Mouse (Mus musculus): ENCODE data around the gene Ptpn12.

Ptpn12 gene

DNA sequence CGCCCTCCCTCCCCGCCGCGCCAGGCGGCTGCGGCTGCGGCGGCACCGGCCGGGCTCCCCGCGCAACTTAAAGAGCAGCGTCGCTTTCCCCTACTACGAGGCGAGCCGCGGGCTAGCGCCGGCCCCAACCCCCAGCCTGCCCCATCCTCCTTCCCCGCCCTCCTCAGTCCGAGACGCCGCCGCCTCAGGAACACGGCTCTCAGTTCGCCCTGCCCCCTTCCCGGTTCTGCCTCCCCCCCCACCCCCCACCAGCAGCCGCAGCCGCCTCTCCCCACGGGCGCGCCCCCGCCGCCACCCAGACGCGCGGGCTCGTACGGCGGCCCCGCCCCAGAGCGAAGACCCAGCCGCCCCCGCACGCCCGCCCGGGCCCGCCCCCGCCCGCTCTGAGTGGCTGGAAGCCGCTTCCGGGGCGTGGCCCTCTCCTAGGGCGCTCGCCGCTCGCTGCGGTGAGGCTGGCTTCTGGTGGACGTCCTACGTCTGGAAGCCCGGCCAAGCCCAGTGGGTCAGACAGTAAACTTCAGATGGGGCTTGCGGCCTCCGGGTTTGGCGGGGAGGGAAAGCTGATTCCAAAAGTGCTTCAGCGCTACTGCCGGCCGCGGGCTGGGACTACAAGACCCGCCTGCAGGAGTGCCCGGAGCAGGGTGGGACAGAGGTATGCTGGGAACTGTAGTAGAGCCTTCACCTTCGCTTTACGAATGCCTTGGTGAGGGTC lies at the start of gene Ptpn12:
TSS of gene Ptpn12 (minus strand) at position 92 of the 712 bp plus-strand sequence.
- DNase-seq (ENCODE audit: low read depth, low spot score), result peak; percentile 95

GRCm38 (mm10) chr5:21091179-21091578 lies 35.5 kb upstream of the Ptpn12 start:
- no peak for DNase-seq (ENCODE audit: low read depth, low spot score)

GRCm38 (mm10) chr5:21057217-21057616 lies 1.5 kb upstream of the Ptpn12 start:
- no peak for DNase-seq (ENCODE audit: low read depth, low spot score)

DNA sequence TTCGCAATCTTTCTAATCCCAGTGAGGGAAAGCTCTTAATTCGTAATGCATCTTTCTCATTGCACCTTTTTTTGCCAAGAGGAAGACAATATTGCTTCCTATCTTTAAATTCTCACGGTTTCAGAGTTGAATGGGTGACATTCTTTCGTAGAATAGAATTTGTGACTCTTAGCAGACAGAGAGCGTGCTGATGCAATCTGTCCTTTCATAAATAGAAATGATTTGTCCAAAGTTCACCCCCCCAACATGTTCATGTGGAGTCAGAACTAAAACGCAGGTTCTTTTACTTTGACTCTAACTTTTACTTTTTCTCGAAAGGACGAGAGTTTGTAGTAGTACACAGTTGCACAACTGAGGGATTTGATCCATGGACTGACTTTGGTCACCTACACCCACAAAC lies 884 bp upstream of the Ptpn12 start:
- no peak for DNase-seq (ENCODE audit: low read depth, low spot score)

- no peak for DNase-seq (ENCODE audit: low read depth, low spot score)
Observed at GRCm38 (mm10) chr5:21055071-21055819, 466 bp downstream of the Ptpn12 start.

- peak; percentile 41 for DNase-seq (ENCODE audit: low read depth, low spot score)
Observed at GRCm38 (mm10) chr5:21054472-21055070, 1.1 kb downstream of the Ptpn12 start.

DNA sequence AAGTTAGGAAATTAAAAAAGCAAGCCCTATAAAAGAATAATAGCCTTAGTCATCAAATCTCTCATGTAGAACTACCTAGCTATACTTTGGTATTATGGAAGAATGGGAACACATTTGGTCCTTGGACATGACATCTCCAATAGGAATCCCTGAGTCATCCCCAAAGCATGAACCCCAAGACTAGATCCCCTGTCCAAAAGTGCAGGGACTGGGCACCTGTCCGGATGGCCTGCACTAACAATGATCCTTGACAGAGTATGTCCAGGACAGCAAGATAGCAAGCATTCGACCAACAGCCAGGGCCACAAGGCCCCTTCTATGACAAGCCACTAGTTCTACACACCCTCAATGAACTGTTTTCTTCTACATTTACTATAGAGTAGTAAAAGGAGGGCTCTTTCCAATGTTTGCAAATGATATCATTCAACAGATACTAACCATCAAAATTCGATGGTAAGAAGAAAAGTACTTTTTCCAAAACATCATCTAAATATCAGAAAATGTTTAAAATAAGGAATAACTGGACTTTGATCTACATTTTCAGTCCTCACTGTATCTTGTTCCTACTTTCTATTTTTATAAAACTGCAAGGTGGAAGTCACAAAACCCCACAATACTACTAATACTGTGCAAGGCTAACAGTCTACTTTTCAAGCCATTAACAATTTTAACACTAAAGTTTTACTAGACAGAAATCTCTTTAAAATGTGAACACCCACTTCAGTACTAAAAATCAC lies 2.0 kb downstream of the Ptpn12 start:
- no peak for DNase-seq (ENCODE audit: low read depth, low spot score)

GRCm38 (mm10) chr5:21052521-21052920 lies 3.2 kb downstream of the Ptpn12 start:
- DNase-seq (ENCODE audit: low read depth, low spot score), result no peak

GRCm38 (mm10) chr5:21050770-21051122 lies 5.0 kb downstream of the Ptpn12 start:
- no peak for DNase-seq (ENCODE audit: low read depth, low spot score)

GRCm38 (mm10) chr5:21050061-21050769 lies 5.5 kb downstream of the Ptpn12 start:
- DNase-seq (ENCODE audit: low read depth, low spot score), result no peak

- no peak for DNase-seq (ENCODE audit: low read depth, low spot score)
Observed at GRCm38 (mm10) chr5:21049006-21049405, 6.7 kb downstream of the Ptpn12 start.

DNA sequence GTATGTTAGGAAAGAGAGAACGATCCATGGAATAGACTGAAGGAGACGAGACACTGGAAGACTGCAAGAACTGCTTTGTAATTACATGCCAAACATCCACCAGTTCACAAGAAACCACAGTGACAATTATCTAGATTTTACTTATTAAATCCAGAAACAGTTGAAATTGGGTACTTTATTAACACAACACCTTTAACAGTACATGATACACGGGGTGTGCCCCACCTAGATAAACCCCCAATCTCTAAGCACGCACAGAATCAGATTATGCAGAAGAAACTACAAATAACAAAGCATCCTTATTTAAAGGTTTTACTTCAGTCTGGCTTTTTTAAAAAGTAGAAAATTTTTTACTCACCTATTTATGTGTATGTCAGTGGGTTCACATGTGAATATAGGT lies 8.6 kb downstream of the Ptpn12 start:
- DNase-seq (ENCODE audit: low read depth, low spot score), result no peak

DNA sequence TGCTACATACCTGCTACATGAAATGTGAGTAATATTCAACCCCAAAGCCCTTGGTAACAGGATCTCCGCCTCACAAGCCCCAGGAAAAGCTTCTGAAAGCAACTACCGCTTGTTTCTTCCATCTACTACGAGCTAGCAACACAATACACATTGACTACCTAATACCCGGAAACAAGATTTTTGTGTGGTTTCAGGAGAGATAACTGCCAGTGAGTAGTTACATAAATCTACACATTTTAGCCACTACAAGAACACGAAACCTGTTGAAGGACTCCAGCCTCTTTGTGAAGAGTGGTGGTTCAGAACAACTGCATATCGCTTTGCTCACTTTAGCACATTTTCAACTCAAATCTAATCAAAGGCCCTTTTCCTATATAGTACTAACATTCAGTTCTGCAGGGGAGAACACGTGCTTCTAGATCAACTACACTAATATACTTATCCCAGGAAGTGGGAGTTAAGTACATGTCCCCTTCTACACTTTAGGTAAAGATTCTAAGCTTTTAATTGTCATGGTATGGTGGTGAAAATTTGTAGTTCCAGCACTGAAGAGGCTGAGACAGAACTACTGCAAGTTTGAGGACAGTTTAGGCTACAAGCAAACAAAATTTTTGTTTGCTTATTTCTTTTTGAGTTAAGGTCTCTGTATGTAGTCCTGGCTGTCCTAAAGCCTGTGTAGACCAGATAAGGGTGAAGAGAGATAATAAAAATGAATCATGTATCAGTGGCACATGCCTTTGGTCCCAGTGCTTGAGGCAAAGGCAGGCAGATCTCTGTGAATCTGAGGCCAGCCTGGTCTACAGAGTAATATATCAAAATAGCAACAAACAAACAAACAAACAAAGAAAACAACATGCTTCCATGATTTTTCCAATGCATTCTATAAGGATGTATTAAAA lies 9.3 kb downstream of the Ptpn12 start:
- peak; percentile 24 for DNase-seq (ENCODE audit: low read depth, low spot score)

- no peak for DNase-seq (ENCODE audit: low read depth, low spot score)
Observed at GRCm38 (mm10) chr5:21045462-21045861, 10.2 kb downstream of the Ptpn12 start.

DNA sequence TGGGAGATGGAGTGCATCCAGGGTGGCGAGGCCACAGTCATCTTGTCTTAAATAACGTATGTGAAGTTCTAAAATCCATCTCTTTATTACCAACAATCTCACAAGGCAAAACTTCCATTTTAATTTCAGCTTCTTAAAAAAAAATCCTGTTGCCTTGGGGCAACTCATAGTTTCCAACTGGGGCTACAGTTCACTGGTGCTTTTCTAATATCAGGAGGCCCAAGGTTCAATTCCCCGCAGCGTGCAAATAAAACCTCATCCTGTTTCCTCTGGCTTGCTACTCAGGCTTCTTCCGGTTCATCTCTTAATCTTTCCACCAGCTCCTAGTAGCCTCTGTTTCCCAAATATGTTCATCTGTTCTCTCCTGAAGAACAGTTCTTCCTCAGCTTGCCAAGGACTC lies 17.6 kb downstream of the Ptpn12 start:
- peak; percentile 20 for DNase-seq (ENCODE audit: low read depth, low spot score)

GRCm38 (mm10) chr5:21035689-21036480 lies 19.8 kb downstream of the Ptpn12 start:
- no peak for DNase-seq (ENCODE audit: low read depth, low spot score)

GRCm38 (mm10) chr5:21034388-21034966 lies 21.2 kb downstream of the Ptpn12 start:
- DNase-seq (ENCODE audit: low read depth, low spot score), result no peak

DNA sequence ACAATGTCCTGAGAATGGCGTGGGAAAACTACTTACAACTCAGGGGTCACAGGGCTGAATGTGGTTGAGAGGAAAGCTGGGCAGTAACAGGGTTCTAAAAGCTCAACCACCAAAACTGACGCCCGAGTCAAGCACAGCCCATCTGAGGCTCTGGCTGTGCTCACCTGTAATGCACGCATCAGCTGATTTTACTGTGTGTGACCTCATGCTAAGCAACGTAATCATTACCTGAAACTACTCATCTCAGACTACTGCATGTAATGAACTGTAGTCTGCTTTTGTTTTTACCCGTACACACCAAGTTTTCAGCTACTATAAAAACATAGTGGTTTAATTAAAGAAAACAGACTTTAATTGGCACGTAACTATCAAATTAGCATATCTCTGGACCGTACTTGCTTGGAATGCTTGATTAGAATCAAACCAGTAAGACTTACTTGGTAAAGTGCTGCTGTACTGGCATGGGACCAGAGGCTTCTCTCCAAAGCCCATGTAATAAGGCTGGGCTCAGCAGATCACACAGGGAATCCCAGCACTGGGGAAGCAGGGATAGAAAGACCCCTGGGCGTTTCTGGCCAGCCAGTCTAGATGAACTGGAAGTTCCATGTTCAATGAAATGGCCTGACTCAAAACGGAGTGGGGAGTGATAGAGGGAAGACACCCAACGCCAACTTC lies 22.2 kb downstream of the Ptpn12 start:
- DNase-seq (ENCODE audit: low read depth, low spot score), result no peak

GRCm38 (mm10) chr5:21032626-21033025 lies 23.1 kb downstream of the Ptpn12 start:
- no peak for DNase-seq (ENCODE audit: low read depth, low spot score)
